Mouse (Mus musculus) lung, embryonic 16.5 days (tissue): ENCODE results near the gene Prss40. TPM values are rescaled to one million over a fixed set of nuclear protein-coding genes. Genes with fewer than 3 reads are reported as not detected.
"Not testable (repeated sequence)": the region's sequence is repeated elsewhere in the genome, so short reads cannot be mapped to it uniquely, and the experiment has no call there.

Experiments
- ATAC-seq: fragments of 200-750 bp; cut with Nextera tagmentation; 2 replicates; pipeline ENCODE4 v1.8.0; 2017; ENCODE audit warnings: low read depth, mild to moderate bottlenecking, moderate library complexity
- H3K27ac ChIP-seq: fragments of 300-500 bp; sonication (generic); 2 replicates; pipeline ENCODE4 v1.5.1; 2014; ENCODE audit warnings: mild to moderate bottlenecking, control low read depth, low read length
- H3K27me3 ChIP-seq: fragments of 300-500 bp; sonication (generic); 2 replicates; pipeline ENCODE4 v1.6.1; 2014; ENCODE audit warnings: low read depth, low read length, mixed read lengths; ENCODE audit not compliant: control insufficient read depth, insufficient read depth
- H3K36me3 ChIP-seq: fragments of 300-500 bp; sonication (generic); 2 replicates; pipeline ENCODE4 v1.6.1; 2014; ENCODE audit warnings: low read length; ENCODE audit not compliant: control insufficient read depth, insufficient read depth
- H3K4me1 ChIP-seq: fragments of 300-500 bp; sonication (generic); replicated peaks from 2 replicates; pipeline ENCODE4 v1.6.1; 2014; ENCODE audit warnings: low read length, mixed read lengths; ENCODE audit not compliant: control insufficient read depth, insufficient read depth
- H3K4me2 ChIP-seq: fragments of 300-500 bp; sonication (generic); 2 replicates; pipeline ENCODE4 v1.6.1; 2014; ENCODE audit warnings: low read depth, low read length, control low read depth
- H3K4me3 ChIP-seq: fragments of 300-500 bp; sonication (generic); 2 replicates; pipeline ENCODE4 v1.5.1; 2014; ENCODE audit warnings: mild to moderate bottlenecking, low read length, control low read depth
- H3K9ac ChIP-seq: fragments of 300-500 bp; sonication (generic); 2 replicates; pipeline ENCODE4 v1.6.1; 2014; ENCODE audit warnings: low read length, control low read depth
- H3K9me3 ChIP-seq: fragments of 300-500 bp; sonication (generic); 2 replicates; pipeline ENCODE4 v1.6.1; 2016; ENCODE audit warnings: low read length; ENCODE audit not compliant: control insufficient read depth
- WGBS: fragments of 180-500 bp; shearing (Covaris S2); extraction: QIAGEN DNeasy Blood & Tissue Kit; methylation state at CpG from one replicate; pipeline ENCODE4 v1.1.7; 2014; 5-methylcytosine and 5-hydroxymethylcytosine counted together
- polyA plus RNA-seq: library from polyadenylated mRNA; unstranded; fragments of >200 nt; fragmentation: Nextera tagmentation; extraction: Ambion mirVana; gene quantifications from 2 replicates; pipeline ENCODE4 v1.2.1, GENCODE M21; 2015

Prss40 gene
- polyA plus RNA-seq, 1 experiment from 2014 or later, result not detected

DNA sequence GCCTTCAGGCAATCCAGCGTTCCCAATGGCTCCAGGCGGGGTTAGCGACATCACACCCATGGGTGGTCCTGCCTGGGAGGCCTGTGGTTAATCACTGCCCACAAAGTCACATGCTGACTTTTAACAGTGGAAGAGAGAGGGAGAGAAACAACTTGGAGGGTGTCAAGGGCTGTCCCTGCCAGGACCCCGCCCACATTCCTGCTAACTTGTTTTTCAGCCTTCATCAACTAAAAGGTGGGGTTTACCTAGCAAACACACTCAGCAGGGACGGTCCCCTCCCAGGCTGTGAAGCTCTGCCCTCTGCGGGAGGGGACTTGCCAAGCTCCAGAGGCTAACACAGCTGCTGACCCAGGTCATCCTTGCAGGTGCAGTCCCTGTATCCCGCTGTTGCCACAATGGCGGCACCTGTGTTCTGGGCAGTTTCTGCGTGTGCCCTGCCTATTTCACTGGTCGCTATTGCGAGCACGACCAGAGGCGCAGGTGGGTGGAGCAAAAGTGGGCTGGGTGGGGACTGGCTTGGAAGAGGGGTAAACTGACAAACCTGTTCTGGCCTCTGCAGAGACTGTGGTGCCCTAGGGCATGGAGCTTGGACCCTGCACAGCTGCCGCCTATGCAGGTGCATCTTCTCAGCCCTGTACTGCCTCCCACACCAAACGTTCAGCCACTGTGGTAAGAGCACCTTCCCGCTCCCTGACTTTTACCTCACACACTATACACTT, 23.8 kb downstream of the Prss40 start:
- H3K27ac ChIP-seq, result no peak overlapping the region
- H3K9ac ChIP-seq, result no peak overlapping the region
- peak; percentile 85 for ATAC-seq
- H3K4me3 ChIP-seq, result peak overlapping the region; percentile 23
- peaks cover 4% of the 10 kb centered on the region; the same call in 1 of the 2 replicates for H3K4me1 ChIP-seq
- 2% methylated on average over 16 of the region's 16 CpGs for WGBS
- no peaks in the 10 kb centered on the region for H3K9me3 ChIP-seq
- peaks cover 18% of the 10 kb centered on the region for H3K27me3 ChIP-seq
- peak overlapping the region; percentile 35 for H3K4me2 ChIP-seq
- H3K36me3 ChIP-seq, result no peaks in the 10 kb centered on the region

DNA sequence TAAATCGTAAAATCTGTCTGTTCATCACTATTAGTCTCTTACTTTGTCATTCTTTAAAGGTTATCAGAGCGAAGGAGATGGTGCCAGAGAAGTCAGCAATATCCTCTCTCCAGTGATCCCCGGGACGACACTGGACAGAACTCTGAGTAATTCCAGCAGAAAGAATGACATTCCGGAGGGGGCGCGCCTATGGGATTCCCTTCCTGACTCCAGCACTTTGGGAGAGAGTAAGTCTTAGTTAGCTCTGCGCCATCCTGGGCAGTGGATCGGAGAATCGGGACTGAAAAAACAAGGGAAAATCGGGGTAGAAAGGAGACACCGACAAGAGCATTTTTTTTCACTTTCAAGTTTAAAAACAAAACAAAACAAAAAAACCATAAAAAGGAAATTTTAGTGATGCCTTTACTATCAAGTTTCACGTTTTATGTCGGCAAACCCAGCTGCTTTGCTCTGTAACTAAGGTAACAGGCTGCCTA, 24.4 kb downstream of the Prss40 start:
- Histone ChIP-seq H3K4me1 (peaks cover 4% of the 10 kb centered on the region; the same call in 1 of the 2 replicates), H3K27me3 (peaks cover 18% of the 10 kb centered on the region), H3K4me2 (peak overlapping the region; percentile 35), H3K36me3 (no peaks in the 10 kb centered on the region), H3K9me3 (no peaks in the 10 kb centered on the region), H3K9ac (no peak overlapping the region), H3K27ac (no peak overlapping the region), H3K4me3 (peak overlapping the region; percentile 23; the same call in 1 of the 2 replicates)
- 1% methylated on average over 14 of the region's 14 CpGs for WGBS
- ATAC-seq, result no peak

DNA sequence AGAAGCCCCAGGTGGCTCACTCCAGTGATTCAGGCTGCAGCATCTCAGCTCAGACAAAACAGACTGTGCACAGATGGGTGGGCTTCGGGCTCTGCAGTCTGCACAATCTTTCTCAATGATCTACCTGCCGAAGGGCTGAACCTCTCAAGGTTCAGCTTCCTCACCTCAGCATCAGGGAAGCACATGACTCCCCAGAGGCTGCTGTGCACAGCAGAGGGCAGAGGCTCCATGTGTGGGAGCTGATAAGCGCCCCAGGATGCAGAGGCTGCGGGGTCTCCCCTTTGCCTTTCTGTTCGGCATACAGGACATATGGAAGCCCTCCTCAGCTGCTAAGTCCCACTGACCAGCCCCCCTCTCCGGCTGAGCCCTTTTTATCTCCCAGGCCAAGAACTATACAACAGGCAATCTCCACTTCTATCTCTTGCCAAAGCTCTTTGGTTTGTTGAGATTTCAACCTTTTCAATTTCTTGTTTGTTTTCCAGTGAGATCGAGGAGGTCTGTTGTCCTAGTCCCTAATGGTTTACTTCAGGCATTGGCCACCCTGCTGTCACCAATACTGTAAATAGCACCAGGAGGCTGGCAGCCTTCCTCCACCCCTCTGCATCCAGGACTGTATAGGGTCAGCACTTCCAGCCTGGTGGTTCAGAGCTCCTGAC, 25.6 kb downstream of the Prss40 start, which contains the start of gene Cfc1:
Cfc1 (plus strand) TSS at position 606 of the 656 bp plus-strand sequence.
- H3K4me3 ChIP-seq, ATAC-seq: not testable (repeated sequence)
- 9% methylated on average over 7 of the region's 7 CpGs for WGBS

DNA sequence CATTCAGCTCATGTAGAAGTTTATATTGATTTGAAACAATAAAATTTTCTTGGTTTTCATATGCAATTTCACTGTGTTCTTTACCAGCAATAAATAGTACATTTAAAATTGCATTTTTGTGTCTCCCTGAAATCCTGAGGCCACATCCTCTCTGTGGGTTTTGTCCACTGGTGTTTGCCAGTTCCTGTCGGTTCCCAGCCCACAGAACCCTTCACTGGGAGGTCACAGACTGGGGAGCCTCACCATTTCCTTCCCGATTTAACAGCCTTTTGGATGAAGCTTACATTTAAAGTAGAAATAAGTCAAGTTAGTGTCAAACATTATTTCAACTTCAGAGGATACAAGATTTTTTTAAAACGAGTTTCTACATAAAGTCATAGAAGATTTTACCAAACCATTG, 26.2 kb downstream of the Prss40 start:
- ATAC-seq, H3K36me3 ChIP-seq, H3K4me3 ChIP-seq, H3K9ac ChIP-seq, H3K9me3 ChIP-seq, H3K4me2 ChIP-seq, H3K27ac ChIP-seq, H3K4me1 ChIP-seq: not testable (repeated sequence)
- H3K27me3 ChIP-seq, result peaks cover 18% of the 10 kb centered on the region
- WGBS, result 21% methylated on average over 3 of the region's 3 CpGs

More for the DNA sequence above, 25.6 kb downstream of the Prss40 start, which contains the start of gene Cfc1:
- H3K27ac ChIP-seq, H3K9me3 ChIP-seq, H3K4me1 ChIP-seq, H3K9ac ChIP-seq, H3K36me3 ChIP-seq: not testable (repeated sequence)
- H3K4me2 ChIP-seq, result peak within 1 kb of the TSS; percentile 35
- peaks cover 18% of the 10 kb centered on the region for H3K27me3 ChIP-seq

DNA sequence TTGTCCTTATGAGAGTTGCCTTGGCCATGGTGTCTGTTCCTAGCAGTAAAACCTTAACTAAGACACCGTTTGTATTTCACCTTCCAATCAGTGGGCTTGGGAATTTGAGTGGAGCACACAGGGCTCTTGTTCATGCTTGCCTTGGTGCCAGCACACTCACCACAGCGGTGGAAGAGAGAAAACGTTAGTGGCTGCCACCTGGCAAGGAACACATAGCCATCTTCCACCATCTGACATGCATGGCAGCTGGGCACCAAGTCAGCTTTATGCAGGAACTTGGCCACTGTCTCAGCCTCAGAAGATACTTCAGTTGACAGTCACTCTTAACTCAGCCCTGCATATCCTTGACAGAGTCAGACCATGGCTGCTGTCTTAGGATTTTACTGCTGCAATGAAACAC, 37.1 kb downstream of the Prss40 start:
- ATAC-seq, result no peak
- 80% methylated on average over 3 of the region's 3 CpGs for WGBS

DNA sequence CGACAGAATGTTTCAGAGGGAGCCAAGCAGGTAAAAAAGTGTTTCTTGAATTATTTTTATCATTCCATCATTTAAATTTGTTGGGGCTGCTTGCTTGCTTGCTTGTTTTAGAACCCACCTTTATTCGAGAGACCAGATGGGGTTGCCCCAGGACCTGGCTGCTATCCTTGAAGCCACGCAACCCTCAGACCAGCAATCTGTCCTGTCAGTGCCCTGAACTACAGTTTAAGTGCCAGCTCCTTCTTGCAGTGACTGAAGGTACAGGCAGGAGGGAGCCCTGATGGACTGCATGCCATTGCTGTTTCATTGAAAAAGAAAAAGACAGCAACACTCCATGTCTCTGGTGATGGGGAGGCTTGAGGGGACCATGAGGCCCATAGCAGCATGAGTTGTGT, 37.9 kb downstream of the Prss40 start:
- Histone ChIP-seq H3K4me1 (no peaks in the 10 kb centered on the region), H3K4me2 (no peak overlapping the region), H3K27ac (no peak overlapping the region), H3K9ac (no peak overlapping the region), H3K4me3 (no peak overlapping the region), H3K27me3 (no peaks in the 10 kb centered on the region), H3K36me3 (no peaks in the 10 kb centered on the region), H3K9me3 (no peaks in the 10 kb centered on the region)
- no peak for ATAC-seq
- WGBS, result 55% methylated on average over 3 of the region's 3 CpGs

More for the DNA sequence above, 37.1 kb downstream of the Prss40 start:
- Histone ChIP-seq H3K27me3 (no peaks in the 10 kb centered on the region), H3K9ac (no peak overlapping the region), H3K9me3 (no peaks in the 10 kb centered on the region), H3K4me1 (no peaks in the 10 kb centered on the region), H3K4me2 (no peak overlapping the region), H3K27ac (no peak overlapping the region), H3K36me3 (no peaks in the 10 kb centered on the region), H3K4me3 (no peak overlapping the region)

DNA sequence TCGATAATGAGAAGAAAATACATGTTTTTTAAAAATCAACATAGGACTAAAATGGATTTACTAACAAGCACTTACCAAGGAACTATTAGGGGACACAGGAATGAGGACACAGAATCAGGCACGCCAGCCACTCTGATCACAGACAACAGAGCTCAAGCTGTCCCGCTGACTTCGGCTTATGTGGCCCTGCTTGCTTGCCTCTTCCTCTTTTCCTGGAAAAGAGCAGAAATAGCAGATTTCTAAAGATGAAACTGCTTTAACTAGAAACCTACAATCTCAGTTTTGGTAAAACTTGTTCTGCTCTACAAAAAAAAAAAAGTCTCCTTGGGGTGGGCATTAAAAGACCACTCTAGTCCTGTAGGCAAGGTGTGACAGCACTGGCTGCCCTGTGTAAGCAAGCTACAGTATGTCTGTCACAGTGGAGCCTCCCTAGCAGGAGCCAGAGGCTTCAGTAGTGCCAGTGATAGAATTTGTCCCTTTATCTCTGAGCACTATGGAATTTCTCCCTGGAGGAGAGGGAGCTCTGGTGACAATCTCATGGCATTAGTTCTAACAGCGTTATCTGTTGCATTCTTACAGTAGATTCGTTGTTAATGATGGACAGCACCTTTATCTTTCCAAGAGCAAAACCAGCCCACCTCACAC, 38.4 kb downstream of the Prss40 start:
- Histone ChIP-seq H3K27me3 (no peaks in the 10 kb centered on the region), H3K36me3 (no peaks in the 10 kb centered on the region), H3K27ac (no peak overlapping the region), H3K4me1 (no peaks in the 10 kb centered on the region), H3K4me2 (no peak overlapping the region), H3K9ac (no peak overlapping the region), H3K9me3 (no peaks in the 10 kb centered on the region), H3K4me3 (no peak overlapping the region)
- ATAC-seq, result no peak
- WGBS, result 58% methylated on average over 6 of the region's 6 CpGs

DNA sequence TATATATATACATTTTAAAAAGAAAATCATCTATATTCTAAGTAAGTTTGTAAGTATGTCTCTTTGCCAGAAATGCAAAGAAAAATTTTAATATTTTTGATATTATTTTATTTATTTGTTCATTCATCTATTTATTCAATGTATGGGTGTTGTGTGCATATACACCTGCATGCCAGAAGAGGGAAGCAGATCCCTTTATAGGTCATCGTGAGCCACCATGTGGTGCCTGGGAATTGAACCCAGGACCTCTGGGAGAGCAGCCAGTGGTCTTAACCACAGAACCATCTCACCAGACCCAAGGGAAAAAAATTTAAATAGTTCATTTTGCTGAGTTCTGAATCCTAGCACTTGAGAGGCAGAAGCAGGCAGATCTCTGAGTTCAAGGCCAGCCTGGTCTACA, 42.5 kb downstream of the Prss40 start:
- H3K4me1 ChIP-seq, result no peaks in the 10 kb centered on the region; the same call in 1 of the 2 replicates
- ATAC-seq, result no peak
- WGBS, result 70% methylated on average over 1 of the region's 1 CpGs
- no peaks in the 10 kb centered on the region for H3K36me3 ChIP-seq
- H3K9ac ChIP-seq, result no peak overlapping the region
- H3K9me3 ChIP-seq, result no peaks in the 10 kb centered on the region
- H3K4me2 ChIP-seq, result no peak overlapping the region
- H3K27me3 ChIP-seq, result no peaks in the 10 kb centered on the region
- no peak overlapping the region for H3K27ac ChIP-seq
- no peak overlapping the region for H3K4me3 ChIP-seq

DNA sequence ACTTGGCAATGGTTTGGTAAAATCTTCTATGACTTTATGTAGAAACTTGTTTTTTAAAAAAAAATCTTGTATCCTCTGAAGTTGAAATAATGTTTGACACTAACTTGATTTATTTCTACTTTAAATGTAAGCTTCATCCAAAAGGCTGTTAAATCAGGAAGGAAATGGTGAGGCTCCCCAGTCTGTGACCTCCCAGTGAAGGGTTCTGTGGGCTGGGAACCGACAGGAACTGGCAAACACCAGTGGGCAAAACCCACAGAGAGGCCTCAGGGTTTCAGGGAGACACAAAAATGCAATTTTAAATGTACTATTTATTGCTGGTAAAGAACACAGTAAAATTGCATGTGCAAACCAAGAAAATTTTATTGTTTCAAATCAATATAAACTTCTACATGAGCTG, 42.9 kb downstream of the Prss40 start:
- H3K36me3 ChIP-seq, ATAC-seq, H3K4me3 ChIP-seq, H3K4me1 ChIP-seq, H3K27me3 ChIP-seq, H3K9ac ChIP-seq, H3K9me3 ChIP-seq, H3K27ac ChIP-seq, H3K4me2 ChIP-seq: not testable (repeated sequence)
- 9% methylated on average over 1 of the region's 1 CpGs for WGBS
